Mouse (Mus musculus) E14TG2a.4 (cell line): Measurements from ENCODE around the gene Ptprb.

Source experiments
- CTCF ChIP-seq: conservative IDR thresholded peaks from 2 replicates; pipeline ENCODE4 v1.5.1; 2014; ENCODE audit warnings: low read length
- NANOG ChIP-seq: IDR thresholded peaks from 2 replicates; pipeline ENCODE4 v1.6.1; 2014; ENCODE audit warnings: borderline replicate concordance, low read length, mixed read lengths
- POU5F1 ChIP-seq: IDR thresholded peaks from 2 replicates; pipeline ENCODE4 v1.6.1; 2014; ENCODE audit warnings: low read length, borderline replicate concordance

GRCm38 (mm10) chr10:116386391-116386885 is 111.1 kb downstream of the Ptprb start:
- TF ChIP-seq CTCF (no peak), NANOG (no peak), POU5F1 (no peak)
